Mouse (Mus musculus) bone marrow macrophage, adult 2 months (primary cell): ENCODE data around the gene Olfr930. TPM values are rescaled to one million over a fixed set of nuclear protein-coding genes. Genes with fewer than 3 reads are reported as not detected.

Experiments
- H3K27ac ChIP-seq: 2 replicates; pipeline ENCODE4 v1.5.1; 2012; ENCODE audit warnings: low read depth, low read length; ENCODE audit not compliant: insufficient read depth
- H3K4me1 ChIP-seq: 2 replicates; pipeline ENCODE4 v1.6.1; 2012; ENCODE audit warnings: low read length; ENCODE audit not compliant: control insufficient read depth, insufficient read depth
- H3K4me3 ChIP-seq: 2 replicates; pipeline ENCODE4 v1.5.1; 2012; ENCODE audit warnings: mild to moderate bottlenecking, low read length, moderate library complexity; ENCODE audit not compliant: insufficient read depth
- CTCF ChIP-seq: IDR thresholded peaks from 2 replicates; pipeline ENCODE4 v1.5.1; 2012; ENCODE audit warnings: low read depth, mild to moderate bottlenecking, low read length, moderate library complexity
- POLR2A ChIP-seq: IDR thresholded peaks from 2 replicates; pipeline ENCODE4 v1.6.1; 2012; ENCODE audit warnings: mild to moderate bottlenecking, low read depth, low read length, borderline replicate concordance
- polyA plus RNA-seq: library from polyadenylated mRNA; stranded (reverse); fragments of >200 nt; gene quantifications from 2 replicates; pipeline ENCODE4 v1.2.4, GENCODE M21; 2012; ENCODE audit not compliant: missing spikeins, insufficient read depth, insufficient read length

The Olfr930 gene
- polyA plus RNA-seq: not detected in 2 replicates

GRCm38 (mm10) chr9:38929509-38929908 is at the start of gene Olfr930:
Gene Olfr930, plus strand, starts transcription at chr9:38929809.
- TF ChIP-seq POLR2A (no peak), CTCF (no peak)
- H3K4me3 ChIP-seq: no peak within 1 kb of the TSS
- H3K4me1 ChIP-seq: peaks cover 2% of the 10 kb centered on the region; the same call in 1 of the 2 replicates
- no peak within 1 kb of the TSS for H3K27ac ChIP-seq

DNA sequence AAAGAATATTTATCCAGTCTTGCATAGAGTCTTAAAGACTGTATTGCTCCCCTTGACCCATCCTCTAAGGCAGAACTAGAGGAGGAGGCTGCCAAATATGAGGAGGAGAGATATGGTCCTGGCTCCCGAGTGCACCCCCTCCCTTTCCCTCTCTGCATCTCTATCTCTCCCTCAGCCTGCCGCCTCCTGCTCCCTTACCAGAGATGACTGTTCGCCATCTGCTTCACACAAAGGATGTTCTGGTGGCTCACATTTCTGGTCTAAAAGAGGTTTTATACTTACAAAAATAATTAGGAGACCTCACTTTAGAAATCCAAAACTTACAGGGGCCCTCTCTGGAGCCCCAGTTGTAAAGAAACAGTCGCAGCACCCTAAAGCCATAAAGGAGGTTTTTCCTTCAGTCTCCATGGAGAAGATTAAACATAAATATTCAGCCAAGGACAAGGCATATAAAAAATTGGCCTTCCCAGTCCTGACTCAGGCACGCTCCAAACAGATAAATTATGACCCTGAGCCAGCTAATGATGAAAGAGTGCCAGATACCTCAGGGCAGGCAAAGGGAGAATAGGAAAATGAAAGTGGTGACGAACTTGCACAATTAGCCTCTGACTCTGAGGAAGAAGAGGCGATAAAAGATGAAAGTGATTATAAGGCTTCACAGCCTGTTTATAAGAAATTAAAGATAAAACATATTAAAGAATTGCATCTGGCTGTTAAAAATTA is 24.0 kb downstream of the Olfr930 start:
- H3K27ac ChIP-seq: no peak overlapping the region
- peaks cover 21% of the 10 kb centered on the region for H3K4me1 ChIP-seq
- TF ChIP-seq POLR2A (no peak), CTCF (no peak)
- no peak overlapping the region for H3K4me3 ChIP-seq

GRCm38 (mm10) chr9:38954124-38954416 is 24.5 kb downstream of the Olfr930 start:
- TF ChIP-seq POLR2A: no peak
- TF ChIP-seq CTCF: no peak
- Histone ChIP-seq H3K27ac (no peak overlapping the region), H3K4me3 (no peak overlapping the region), H3K4me1 (peaks cover 19% of the 10 kb centered on the region)

- H3K4me3 ChIP-seq: no peak within 1 kb of the TSS
- no peaks in the 10 kb centered on the region for H3K4me1 ChIP-seq
- TF ChIP-seq POLR2A (no peak), CTCF (no peak)
- no peak within 1 kb of the TSS for H3K27ac ChIP-seq
Observed at GRCm38 (mm10) chr9:38972013-38972412, 42.4 kb downstream of the Olfr930 start, which contains the start of gene Olfr933. Gene Olfr933, plus strand, starts transcription at chr9:38972313.

Other genes with a start within 250 kb of the Olfr930 start
- not detected in 2 replicates for gene Olfr919, start 226.1 kb upstream of the Olfr930 start, polyA plus RNA-seq
- gene Vwa5a, start 211.5 kb upstream of the Olfr930 start, polyA plus RNA-seq: 211 and 230 TPM in 2 replicates
- 1.5 and 2.6 TPM in 2 replicates for gene Olfr920, start 177.5 kb upstream of the Olfr930 start, polyA plus RNA-seq
- gene Olfr921, start 156.7 kb upstream of the Olfr930 start, polyA plus RNA-seq: not detected in 2 replicates
- gene Olfr922, start 115.2 kb upstream of the Olfr930 start, polyA plus RNA-seq: not detected in 2 replicates
- gene Olfr923, start 103.3 kb upstream of the Olfr930 start, polyA plus RNA-seq: not detected in 2 replicates
- not detected in 2 replicates for gene Olfr924, start 85.4 kb upstream of the Olfr930 start, polyA plus RNA-seq
- not detected in 2 replicates for gene Olfr26, start 74.7 kb upstream of the Olfr930 start, polyA plus RNA-seq
- gene Olfr926, start 52.7 kb upstream of the Olfr930 start, polyA plus RNA-seq: not detected in 2 replicates
- gene Olfr933, start 42.5 kb downstream of the Olfr930 start, polyA plus RNA-seq: not detected in 2 replicates
- gene Olfr934, start 58.5 kb downstream of the Olfr930 start, polyA plus RNA-seq: not detected in 2 replicates
- gene Olfr935, start 69.9 kb downstream of the Olfr930 start, polyA plus RNA-seq: not detected in 2 replicates
- not detected in 2 replicates for gene Olfr146, start 93.6 kb downstream of the Olfr930 start, polyA plus RNA-seq
- not detected in 2 replicates for gene Olfr937, start 135.1 kb downstream of the Olfr930 start, polyA plus RNA-seq
- gene Olfr938, start 149.1 kb downstream of the Olfr930 start, polyA plus RNA-seq: not detected in 2 replicates
- not detected in 2 replicates for gene Olfr27, start 198.3 kb downstream of the Olfr930 start, polyA plus RNA-seq
- 0.24 TPM in 1 of 2 replicates, not detected in the other for gene Olfr943, start 236.5 kb downstream of the Olfr930 start, polyA plus RNA-seq